Mouse (Mus musculus): Measurements from ENCODE around the gene Cdc42ep5. TPM values are rescaled to one million over a fixed set of nuclear protein-coding genes. Genes with fewer than 3 reads are reported as not detected.

Cdc42ep5 gene
- polyA plus RNA-seq, 1 experiment from 2014 or later = 22.8 TPM

GRCm38 (mm10) chr7:4117050-4117814, 47.4 kb downstream of the Cdc42ep5 start:
- no peak overlapping the region for H3K4me3 ChIP-seq (ENCODE audit: low read depth, low read length)
- no peak for ATAC-seq (replicated peaks; ENCODE audit: low FRiP score)
- peaks cover 31% of the 10 kb centered on the region for H3K27me3 ChIP-seq (replicated peaks; ENCODE audit: control insufficient read depth, insufficient read depth, low read length)
- H3K4me2 ChIP-seq = no peak overlapping the region
- H3K4me1 ChIP-seq (replicated peaks; ENCODE audit: control insufficient read depth, insufficient read depth, low read length) = no peaks in the 10 kb centered on the region
- DNase-seq (ENCODE audit: low spot score) = no peak
- H3K27ac ChIP-seq (ENCODE audit: low read depth, low read length) = no peak overlapping the region
- no peak overlapping the region for H3K9ac ChIP-seq (ENCODE audit: low read depth, low read length)
- 62% methylated on average over 8 of the region's 8 CpGs for WGBS
- no peaks in the 10 kb centered on the region for H3K36me3 ChIP-seq (ENCODE audit: control insufficient read depth, insufficient read depth, low read length)
- no peaks in the 10 kb centered on the region for H3K9me3 ChIP-seq (ENCODE audit: control insufficient read depth, low read length)

- WGBS = 60% methylated on average over 3 of the region's 3 CpGs
- DNase-seq (ENCODE audit: low spot score) (no peak), ATAC-seq (replicated peaks; ENCODE audit: low FRiP score) (no peak)
- Histone ChIP-seq H3K4me3 (ENCODE audit: low read depth, low read length) (no peak overlapping the region), H3K27ac (ENCODE audit: low read depth, low read length) (no peak overlapping the region), H3K36me3 (ENCODE audit: control insufficient read depth, insufficient read depth, low read length) (no peaks in the 10 kb centered on the region), H3K27me3 (replicated peaks; ENCODE audit: control insufficient read depth, insufficient read depth, low read length) (no peaks in the 10 kb centered on the region), H3K9ac (ENCODE audit: low read depth, low read length) (no peak overlapping the region), H3K4me2 (no peak overlapping the region), H3K9me3 (ENCODE audit: control insufficient read depth, low read length) (no peaks in the 10 kb centered on the region), H3K4me1 (replicated peaks; ENCODE audit: control insufficient read depth, insufficient read depth, low read length) (no peaks in the 10 kb centered on the region)
These were observed 52.9 kb downstream of the Cdc42ep5 start for GRCm38 (mm10) chr7:4111766-4112165.

GRCm38 (mm10) chr7:4103411-4103810, 61.2 kb downstream of the Cdc42ep5 start:
- Histone ChIP-seq H3K4me3 (ENCODE audit: low read depth, low read length) (no peak overlapping the region), H3K9me3 (ENCODE audit: control insufficient read depth, low read length) (no peaks in the 10 kb centered on the region), H3K9ac (ENCODE audit: low read depth, low read length) (no peak overlapping the region), H3K4me1 (replicated peaks; ENCODE audit: control insufficient read depth, insufficient read depth, low read length) (no peaks in the 10 kb centered on the region), H3K27ac (ENCODE audit: low read depth, low read length) (no peak overlapping the region), H3K27me3 (replicated peaks; ENCODE audit: control insufficient read depth, insufficient read depth, low read length) (no peaks in the 10 kb centered on the region), H3K36me3 (ENCODE audit: control insufficient read depth, insufficient read depth, low read length) (no peaks in the 10 kb centered on the region), H3K4me2 (no peak overlapping the region)
- 15% methylated on average over 4 of the region's 4 CpGs for WGBS
- ATAC-seq (replicated peaks; ENCODE audit: low FRiP score) (no peak), DNase-seq (ENCODE audit: low spot score) (no peak)

Other genes starting within 250 kb of the Cdc42ep5 start
- gene Lilra6, start 249.4 kb downstream of the Cdc42ep5 start, polyA plus RNA-seq (2014; fragmentation: Nextera tagmentation; extraction: Ambion mirVana) = 0.13 and 0.23 TPM in 2 replicates
- gene Lair1, start 101.7 kb downstream of the Cdc42ep5 start, polyA plus RNA-seq (2014; fragmentation: Nextera tagmentation; extraction: Ambion mirVana) = 1.2 and 1.7 TPM in 2 replicates
- gene Ttyh1, start 45.5 kb downstream of the Cdc42ep5 start, polyA plus RNA-seq (2014; fragmentation: Nextera tagmentation; extraction: Ambion mirVana) = 0.58 and 0.85 TPM in 2 replicates
- gene Leng8, start 27.8 kb downstream of the Cdc42ep5 start, polyA plus RNA-seq (2014; fragmentation: Nextera tagmentation; extraction: Ambion mirVana) = 43.6 and 48.1 TPM in 2 replicates
- gene Leng9, start 14.5 kb downstream of the Cdc42ep5 start, polyA plus RNA-seq (2014; fragmentation: Nextera tagmentation; extraction: Ambion mirVana) = 1.8 TPM in 2 replicates
- 0.12 TPM in 1 of 2 replicates, not detected in the other for gene Lilra5, start 72.9 kb upstream of the Cdc42ep5 start, polyA plus RNA-seq (2014; fragmentation: Nextera tagmentation; extraction: Ambion mirVana)
- not detected in 2 replicates for gene Ncr1, start 172.9 kb upstream of the Cdc42ep5 start, polyA plus RNA-seq (2014; fragmentation: Nextera tagmentation; extraction: Ambion mirVana)
- gene Gp6, start 232.9 kb upstream of the Cdc42ep5 start, polyA plus RNA-seq (2014; fragmentation: Nextera tagmentation; extraction: Ambion mirVana) = 5.1 and 5.7 TPM in 2 replicates